Mouse (Mus musculus): ENCODE measurements around the gene Gm10322.

DNA sequence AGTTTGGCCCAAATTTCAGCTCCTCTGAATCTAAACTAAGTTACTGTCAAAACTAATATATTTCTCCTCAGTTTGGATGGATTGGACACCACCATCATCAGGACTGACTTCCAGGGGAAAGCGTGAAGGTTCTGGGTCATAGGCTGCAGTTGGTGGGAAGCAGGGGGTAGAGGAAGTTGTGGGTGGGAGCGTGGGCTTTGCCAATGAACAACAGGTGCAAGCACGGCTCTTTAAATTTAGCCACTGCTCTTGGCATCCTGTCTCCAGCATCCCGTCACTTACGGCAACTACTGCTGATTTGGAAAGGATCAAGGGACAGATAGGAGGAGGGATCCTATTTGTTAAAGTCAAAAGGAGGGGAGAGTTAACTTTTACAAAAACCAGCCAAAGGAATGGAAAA lies 7.6 kb downstream of the Gm10322 start:
- TF ChIP-seq CTCF (IDR thresholded peaks at IDR 0.05; ENCODE audit: insufficient read depth, low read depth, low read length) (no peak), POLR2A (IDR thresholded peaks at IDR 0.05; ENCODE audit: insufficient read depth, low read depth, low read length) (no peak)

Data from olfactory bulb, adult 2 months (tissue).